Mouse (Mus musculus): ENCODE measurements around the gene Smndc1. TPM values are rescaled to one million over a fixed set of nuclear protein-coding genes. Genes with fewer than 3 reads are reported as not detected.

Smndc1 gene
- total RNA-seq, 1 experiment from 2014 or later = 49.6 TPM

- no peak for DNase-seq
Measured at GRCm38 (mm10) chr19:53383336-53383735, 7.0 kb downstream of the Smndc1 start.

- DNase-seq = no peak
Measured at GRCm38 (mm10) chr19:53378421-53378820, 12.0 kb downstream of the Smndc1 start.

GRCm38 (mm10) chr19:53377652-53378051 lies 12.7 kb downstream of the Smndc1 start:
- DNase-seq = no peak

- DNase-seq = no peak
Measured at GRCm38 (mm10) chr19:53375816-53376215, 14.6 kb downstream of the Smndc1 start.

GRCm38 (mm10) chr19:53375299-53375698 lies 15.1 kb downstream of the Smndc1 start:
- DNase-seq = no peak

- DNase-seq = no peak
Measured at GRCm38 (mm10) chr19:53373570-53373969, 16.8 kb downstream of the Smndc1 start.

- DNase-seq = no peak
Measured at GRCm38 (mm10) chr19:53371666-53372065, 18.7 kb downstream of the Smndc1 start, which contains the start of gene Gm10197. Gene Gm10197 (minus strand): TSS chr19:53371766.

- DNase-seq = no peak
Measured at GRCm38 (mm10) chr19:53370233-53370632, 20.1 kb downstream of the Smndc1 start.

GRCm38 (mm10) chr19:53369469-53370043 lies 20.8 kb downstream of the Smndc1 start:
- peak; percentile 83 for DNase-seq

GRCm38 (mm10) chr19:53366881-53367280 lies 23.5 kb downstream of the Smndc1 start:
- no peak for DNase-seq

GRCm38 (mm10) chr19:53366057-53366775 lies 24.2 kb downstream of the Smndc1 start:
- no peak for DNase-seq

GRCm38 (mm10) chr19:53364963-53365362 lies 25.4 kb downstream of the Smndc1 start:
- DNase-seq = peak; percentile 65

GRCm38 (mm10) chr19:53364551-53364950 lies 25.8 kb downstream of the Smndc1 start:
- no peak for DNase-seq

- no peak for DNase-seq
Measured at GRCm38 (mm10) chr19:53362967-53363366, 27.4 kb downstream of the Smndc1 start.

- DNase-seq = no peak
Measured at GRCm38 (mm10) chr19:53360265-53360958, 30.0 kb downstream of the Smndc1 start.

- peak; percentile 79 for DNase-seq
Measured at GRCm38 (mm10) chr19:53359160-53360033, 31.0 kb downstream of the Smndc1 start.

GRCm38 (mm10) chr19:53355065-53355464 lies 35.3 kb downstream of the Smndc1 start:
- DNase-seq = no peak

- no peak for DNase-seq
Measured at GRCm38 (mm10) chr19:53354271-53355000, 35.9 kb downstream of the Smndc1 start.

GRCm38 (mm10) chr19:53353864-53354263 lies 36.5 kb downstream of the Smndc1 start:
- no peak for DNase-seq

- DNase-seq = no peak
Measured at GRCm38 (mm10) chr19:53345766-53346165, 44.6 kb downstream of the Smndc1 start.

GRCm38 (mm10) chr19:53344062-53344461 lies 46.3 kb downstream of the Smndc1 start:
- no peak for DNase-seq

All from adrenal gland, postnatal 25 days (tissue).